Mouse (Mus musculus) hindbrain, embryonic 13.5 days (tissue): ENCODE measurements around the gene Nkx3-2. TPM values are rescaled to one million over a fixed set of nuclear protein-coding genes. Genes with fewer than 3 reads are reported as not detected.

Source experiments
- ATAC-seq: fragments of 200-750 bp; cut with Nextera tagmentation; 2 replicates; pipeline ENCODE4 v1.8.0; 2017; ENCODE audit warnings: moderate TSS enrichment; ENCODE audit not compliant: low FRiP score
- H3K27ac ChIP-seq: fragments of 300-500 bp; sonication (generic); 2 replicates; pipeline ENCODE4 v1.5.1; 2015; ENCODE audit warnings: inconsistent platforms, mild to moderate bottlenecking, moderate library complexity
- H3K27me3 ChIP-seq: fragments of 300-500 bp; sonication (generic); 2 replicates; pipeline ENCODE4 v1.6.1; 2015; ENCODE audit warnings: mild to moderate bottlenecking, inconsistent platforms
- H3K36me3 ChIP-seq: fragments of 300-500 bp; sonication (generic); 2 replicates; pipeline ENCODE4 v1.6.1; 2015; ENCODE audit warnings: mild to moderate bottlenecking, inconsistent platforms
- H3K4me1 ChIP-seq: fragments of 300-500 bp; sonication (generic); replicated peaks from 2 replicates; pipeline ENCODE4 v1.6.1; 2015; ENCODE audit warnings: inconsistent platforms
- H3K4me2 ChIP-seq: fragments of 300-500 bp; sonication (generic); 2 replicates; pipeline ENCODE4 v1.6.1; 2015; ENCODE audit warnings: inconsistent platforms, mild to moderate bottlenecking, moderate library complexity
- H3K4me3 ChIP-seq: fragments of 300-500 bp; sonication (generic); 2 replicates; pipeline ENCODE4 v1.5.1; 2015; ENCODE audit warnings: mild to moderate bottlenecking, inconsistent platforms
- H3K9ac ChIP-seq: fragments of 300-500 bp; sonication (generic); 2 replicates; pipeline ENCODE4 v1.6.1; 2015; ENCODE audit warnings: mild to moderate bottlenecking, inconsistent platforms
- H3K9me3 ChIP-seq: fragments of 300-500 bp; sonication (generic); 2 replicates; pipeline ENCODE4 v1.6.1; 2016; ENCODE audit warnings: inconsistent platforms
- WGBS: fragments of 180-500 bp; shearing (Covaris S2); methylation state at CpG from one replicate; pipeline ENCODE4 v1.1.7; 2015; 5-methylcytosine and 5-hydroxymethylcytosine counted together
- polyA plus RNA-seq: library from polyadenylated mRNA; unstranded; fragments of >200 nt; fragmentation: Nextera tagmentation; extraction: Ambion mirVana; gene quantifications from 2 replicates; pipeline ENCODE4 v1.2.1, GENCODE M21; 2015

Nkx3-2 gene
- polyA plus RNA-seq, result 0.14 TPM in 1 of 2 replicates, not detected in the other

- Histone ChIP-seq H3K9ac (peak within 1 kb of the TSS; percentile 5; the same call in 1 of the 2 replicates), H3K4me2 (peak within 1 kb of the TSS; percentile 56), H3K4me1 (peaks cover 43% of the 10 kb centered on the region), H3K27me3 (peaks cover 91% of the 10 kb centered on the region), H3K27ac (no peak within 1 kb of the TSS), H3K36me3 (no peaks in the 10 kb centered on the region), H3K4me3 (peak within 1 kb of the TSS; percentile 35), H3K9me3 (no peaks in the 10 kb centered on the region)
- ATAC-seq, result peak; percentile 34
- WGBS, result under 1% methylated on average over 77 of the region's 79 CpGs
Observed at GRCm38 (mm10) chr5:41763731-41764721, at the start of gene Nkx3-2. TSS of gene Nkx3-2 (minus strand) at chr5:41764501.

GRCm38 (mm10) chr5:41812516-41812915 lies 48.2 kb upstream of the Nkx3-2 start:
- no peaks in the 10 kb centered on the region for H3K9me3 ChIP-seq
- no peak overlapping the region for H3K27ac ChIP-seq
- H3K4me3 ChIP-seq, result no peak overlapping the region
- no peak overlapping the region for H3K9ac ChIP-seq
- WGBS, result 91% methylated on average over 6 of the region's 6 CpGs
- no peak for ATAC-seq
- H3K4me2 ChIP-seq, result no peak overlapping the region
- peaks cover 78% of the 10 kb centered on the region for H3K36me3 ChIP-seq
- no peaks in the 10 kb centered on the region for H3K4me1 ChIP-seq
- H3K27me3 ChIP-seq, result no peaks in the 10 kb centered on the region

- no peak for ATAC-seq
- Histone ChIP-seq H3K4me3 (no peak overlapping the region), H3K4me2 (no peak overlapping the region), H3K36me3 (peaks cover 77% of the 10 kb centered on the region), H3K9me3 (no peaks in the 10 kb centered on the region), H3K27me3 (no peaks in the 10 kb centered on the region), H3K4me1 (no peaks in the 10 kb centered on the region), H3K27ac (no peak overlapping the region), H3K9ac (no peak overlapping the region)
- 99% methylated on average over 3 of the region's 3 CpGs for WGBS
Observed at GRCm38 (mm10) chr5:41811279-41811678, 47.0 kb upstream of the Nkx3-2 start.

GRCm38 (mm10) chr5:41807383-41807782 lies 43.1 kb upstream of the Nkx3-2 start:
- WGBS, result 91% methylated on average over 2 of the region's 2 CpGs
- Histone ChIP-seq H3K9me3 (no peaks in the 10 kb centered on the region), H3K36me3 (peaks cover 70% of the 10 kb centered on the region), H3K27ac (no peak overlapping the region), H3K4me3 (no peak overlapping the region), H3K9ac (no peak overlapping the region), H3K27me3 (no peaks in the 10 kb centered on the region), H3K4me1 (no peaks in the 10 kb centered on the region), H3K4me2 (no peak overlapping the region)
- ATAC-seq, result no peak

- no peak for ATAC-seq
- no peak overlapping the region for H3K27ac ChIP-seq
- peaks cover 60% of the 10 kb centered on the region for H3K36me3 ChIP-seq
- H3K4me1 ChIP-seq, result no peaks in the 10 kb centered on the region
- no peak overlapping the region for H3K4me2 ChIP-seq
- no peaks in the 10 kb centered on the region for H3K9me3 ChIP-seq
- no peak overlapping the region for H3K4me3 ChIP-seq
- WGBS, result 94% methylated on average over 5 of the region's 5 CpGs
- no peak overlapping the region for H3K9ac ChIP-seq
- no peaks in the 10 kb centered on the region for H3K27me3 ChIP-seq
Observed at GRCm38 (mm10) chr5:41806176-41806575, 41.9 kb upstream of the Nkx3-2 start.

- no peaks in the 10 kb centered on the region for H3K27me3 ChIP-seq
- H3K9me3 ChIP-seq, result no peaks in the 10 kb centered on the region
- no peak overlapping the region for H3K27ac ChIP-seq
- no peak for ATAC-seq
- no peak overlapping the region for H3K9ac ChIP-seq
- peaks cover 61% of the 10 kb centered on the region for H3K36me3 ChIP-seq
- 93% methylated on average over 2 of the region's 2 CpGs for WGBS
- no peaks in the 10 kb centered on the region for H3K4me1 ChIP-seq
- H3K4me2 ChIP-seq, result no peak overlapping the region
- H3K4me3 ChIP-seq, result no peak overlapping the region
Observed at GRCm38 (mm10) chr5:41805085-41805484, 40.8 kb upstream of the Nkx3-2 start.

GRCm38 (mm10) chr5:41804643-41805042 lies 40.3 kb upstream of the Nkx3-2 start:
- Histone ChIP-seq H3K9ac (no peak overlapping the region), H3K9me3 (no peaks in the 10 kb centered on the region), H3K27ac (no peak overlapping the region), H3K4me3 (no peak overlapping the region), H3K27me3 (no peaks in the 10 kb centered on the region), H3K4me2 (no peak overlapping the region), H3K4me1 (no peaks in the 10 kb centered on the region), H3K36me3 (peaks cover 61% of the 10 kb centered on the region)
- no peak for ATAC-seq
- 86% methylated on average over 2 of the region's 2 CpGs for WGBS

GRCm38 (mm10) chr5:41801622-41802021 lies 37.3 kb upstream of the Nkx3-2 start:
- Histone ChIP-seq H3K4me1 (no peaks in the 10 kb centered on the region), H3K4me2 (no peak overlapping the region), H3K4me3 (no peak overlapping the region), H3K36me3 (peaks cover 63% of the 10 kb centered on the region), H3K9me3 (no peaks in the 10 kb centered on the region), H3K27me3 (no peaks in the 10 kb centered on the region), H3K27ac (no peak overlapping the region), H3K9ac (no peak overlapping the region)
- ATAC-seq, result no peak
- WGBS, result 89% methylated on average over 2 of the region's 2 CpGs

- no peaks in the 10 kb centered on the region for H3K27me3 ChIP-seq
- H3K4me3 ChIP-seq, result no peak overlapping the region
- no peak for ATAC-seq
- no peak overlapping the region for H3K9ac ChIP-seq
- no peak overlapping the region for H3K27ac ChIP-seq
- H3K36me3 ChIP-seq, result peaks cover 74% of the 10 kb centered on the region
- H3K4me1 ChIP-seq, result no peaks in the 10 kb centered on the region
- H3K9me3 ChIP-seq, result no peaks in the 10 kb centered on the region
- H3K4me2 ChIP-seq, result no peak overlapping the region
Observed at GRCm38 (mm10) chr5:41794434-41794833, 30.1 kb upstream of the Nkx3-2 start.

GRCm38 (mm10) chr5:41790517-41790916 lies 26.2 kb upstream of the Nkx3-2 start:
- Histone ChIP-seq H3K4me1 (no peaks in the 10 kb centered on the region), H3K36me3 (peaks cover 84% of the 10 kb centered on the region), H3K9ac (no peak overlapping the region), H3K9me3 (no peaks in the 10 kb centered on the region), H3K4me3 (no peak overlapping the region), H3K27me3 (no peaks in the 10 kb centered on the region), H3K4me2 (no peak overlapping the region), H3K27ac (no peak overlapping the region)
- 94% methylated on average over 2 of the region's 2 CpGs for WGBS
- ATAC-seq, result no peak

GRCm38 (mm10) chr5:41788877-41789276 lies 24.6 kb upstream of the Nkx3-2 start:
- no peak overlapping the region for H3K9ac ChIP-seq
- H3K9me3 ChIP-seq, result no peaks in the 10 kb centered on the region
- no peaks in the 10 kb centered on the region for H3K4me1 ChIP-seq
- WGBS, result 82% methylated on average over 6 of the region's 6 CpGs
- H3K4me2 ChIP-seq, result no peak overlapping the region
- H3K27ac ChIP-seq, result no peak overlapping the region
- ATAC-seq, result no peak
- H3K27me3 ChIP-seq, result no peaks in the 10 kb centered on the region
- no peak overlapping the region for H3K4me3 ChIP-seq
- peaks cover 85% of the 10 kb centered on the region for H3K36me3 ChIP-seq

GRCm38 (mm10) chr5:41781890-41782289 lies 17.6 kb upstream of the Nkx3-2 start:
- Histone ChIP-seq H3K36me3 (peaks cover 28% of the 10 kb centered on the region), H3K9me3 (no peaks in the 10 kb centered on the region), H3K27ac (no peak overlapping the region), H3K4me2 (no peak overlapping the region), H3K4me3 (no peak overlapping the region), H3K4me1 (no peaks in the 10 kb centered on the region), H3K27me3 (no peaks in the 10 kb centered on the region), H3K9ac (no peak overlapping the region)
- ATAC-seq, result no peak
- 86% methylated on average over 5 of the region's 5 CpGs for WGBS

GRCm38 (mm10) chr5:41780026-41780425 lies 15.7 kb upstream of the Nkx3-2 start:
- H3K4me1 ChIP-seq, result no peaks in the 10 kb centered on the region
- no peak overlapping the region for H3K4me3 ChIP-seq
- H3K36me3 ChIP-seq, result peaks cover 9% of the 10 kb centered on the region
- H3K27me3 ChIP-seq, result no peaks in the 10 kb centered on the region
- no peak overlapping the region for H3K27ac ChIP-seq
- H3K4me2 ChIP-seq, result no peak overlapping the region
- H3K9me3 ChIP-seq, result no peaks in the 10 kb centered on the region
- ATAC-seq, result no peak
- H3K9ac ChIP-seq, result no peak overlapping the region
- 85% methylated on average over 3 of the region's 3 CpGs for WGBS
